Mouse (Mus musculus) embryonic fibroblast, embryonic 13.5 days (primary cell): ENCODE results near the gene Crygd.
A peak's percentile ranks its signal among the peaks of the same experiment; 100 is the strongest.

Experiments used
- CTCF ChIP-seq: IDR thresholded peaks from 2 replicates; pipeline ENCODE4 v1.5.1; 2011; ENCODE audit warnings: mild to moderate bottlenecking, control low read depth, low read length, moderate library complexity, borderline replicate concordance; ENCODE audit not compliant: insufficient read depth
- POLR2A ChIP-seq: IDR thresholded peaks from 2 replicates; pipeline ENCODE4 v1.6.1; 2011; ENCODE audit warnings: low read depth, mild to moderate bottlenecking, control low read depth, low read length, moderate library complexity

- TF ChIP-seq POLR2A (no peak), CTCF (peak; percentile 52; the same call in 1 of the 2 replicates)
Measured at GRCm38 (mm10) chr1:65112031-65112806, 49.0 kb upstream of the Crygd start.
